Mouse (Mus musculus) inflammation-experienced regulatory T-cells (primary cell): ENCODE data around the gene Reps2. TPM values are rescaled to one million over a fixed set of nuclear protein-coding genes. Genes with fewer than 3 reads are reported as not detected.

ENCODE experiments used
- polyA plus RNA-seq, 2 experiments: library from polyadenylated mRNA; unstranded; fragments of 100-300 nt; shearing (Covaris generic); gene quantifications; one replicate each; pipeline ENCODE4 v1.2.1; 2017

The Reps2 gene
- polyA plus RNA-seq: under 1 TPM in 1 of 2 experiments, not detected in 1; 0.10 TPM

GRCm38 (mm10) chrX:162643091-162643788 lies at the start of gene Reps2:
TSS of gene Reps2 (minus strand) at chrX:162643649.

Other genes with a start within 250 kb of the Reps2 start
- gene Rbbp7, start 116.8 kb upstream of the Reps2 start, polyA plus RNA-seq: 100 to 1,000 TPM; 233 to 245 TPM
- 10 to 100 TPM; 15.6 to 15.7 TPM for gene Txlng, start 185.8 kb upstream of the Reps2 start, polyA plus RNA-seq
- gene Syap1, start 244.8 kb upstream of the Reps2 start, polyA plus RNA-seq: 10 to 100 TPM; 44.8 to 58.0 TPM